Mouse (Mus musculus): ENCODE results near the gene Glcci1. TPM values are rescaled to one million over a fixed set of nuclear protein-coding genes. Genes with fewer than 3 reads are reported as not detected.
A peak's percentile ranks its signal among the peaks of the same experiment; 100 is the strongest.

Gene Glcci1
- total RNA-seq, 2 experiments from 2014 or later = 2.6 to 3.7 TPM

GRCm38 (mm10) chr6:8492248-8492647 lies 17.2 kb upstream of the Glcci1 start:
- no peak for ATAC-seq (replicated peaks; ENCODE audit: poor library complexity, severe bottlenecking)

- ATAC-seq (replicated peaks; ENCODE audit: poor library complexity, severe bottlenecking) = peak; percentile 88
Measured at GRCm38 (mm10) chr6:8495109-8495826, 14.1 kb upstream of the Glcci1 start.

GRCm38 (mm10) chr6:8495827-8496222 lies 13.6 kb upstream of the Glcci1 start:
- peak; percentile 13 for ATAC-seq (replicated peaks; ENCODE audit: poor library complexity, severe bottlenecking)

- ATAC-seq (replicated peaks; ENCODE audit: poor library complexity, severe bottlenecking) = no peak
Measured at GRCm38 (mm10) chr6:8497234-8497867, 12.0 kb upstream of the Glcci1 start.

- ATAC-seq (replicated peaks; ENCODE audit: poor library complexity, severe bottlenecking) = no peak
Measured at GRCm38 (mm10) chr6:8497868-8498257, 11.5 kb upstream of the Glcci1 start.

DNA sequence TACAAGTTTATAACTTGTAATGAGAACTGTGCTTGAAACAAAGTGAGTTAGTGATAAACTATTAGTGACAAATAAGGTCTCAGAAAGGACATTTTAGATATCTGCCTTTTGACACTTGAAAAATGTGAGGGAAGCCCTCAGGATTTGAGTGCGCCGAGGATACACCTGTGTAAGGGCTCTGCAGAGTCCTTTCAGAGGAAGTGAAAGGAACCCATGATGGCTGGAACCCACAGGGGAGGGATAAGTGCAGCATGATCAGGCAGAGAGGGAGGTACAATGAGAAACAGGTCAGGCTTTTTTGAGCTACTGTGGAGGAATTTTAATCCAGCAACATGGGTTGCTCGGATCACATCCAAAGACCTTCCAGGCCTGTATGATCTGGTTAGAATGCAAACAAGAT lies 10.4 kb upstream of the Glcci1 start:
- ATAC-seq (replicated peaks; ENCODE audit: poor library complexity, severe bottlenecking) = no peak

GRCm38 (mm10) chr6:8503953-8504352 lies 5.4 kb upstream of the Glcci1 start:
- ATAC-seq (replicated peaks; ENCODE audit: poor library complexity, severe bottlenecking) = no peak

GRCm38 (mm10) chr6:8504521-8505228 lies 4.7 kb upstream of the Glcci1 start:
- ATAC-seq (replicated peaks; ENCODE audit: poor library complexity, severe bottlenecking) = peak; percentile 34

DNA sequence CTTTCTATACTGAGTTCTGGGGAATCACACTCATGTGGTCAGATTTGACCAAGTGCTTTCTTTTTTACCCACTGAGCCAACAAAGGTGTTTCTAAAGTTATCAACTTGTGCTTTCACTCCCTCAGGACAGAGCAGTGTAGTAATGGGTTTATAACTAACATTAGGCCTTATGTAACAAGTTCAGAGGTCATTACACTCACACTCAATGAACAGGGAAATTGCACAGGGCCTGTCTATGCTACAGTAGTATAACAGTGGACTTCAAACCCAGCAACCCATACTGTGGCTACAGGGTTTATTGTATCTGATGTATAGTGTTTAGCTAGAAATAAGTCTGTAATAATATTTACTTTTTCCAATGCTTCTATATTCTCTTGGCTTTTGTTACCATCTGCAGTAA lies 2.8 kb upstream of the Glcci1 start:
- ATAC-seq (replicated peaks; ENCODE audit: poor library complexity, severe bottlenecking) = no peak

DNA sequence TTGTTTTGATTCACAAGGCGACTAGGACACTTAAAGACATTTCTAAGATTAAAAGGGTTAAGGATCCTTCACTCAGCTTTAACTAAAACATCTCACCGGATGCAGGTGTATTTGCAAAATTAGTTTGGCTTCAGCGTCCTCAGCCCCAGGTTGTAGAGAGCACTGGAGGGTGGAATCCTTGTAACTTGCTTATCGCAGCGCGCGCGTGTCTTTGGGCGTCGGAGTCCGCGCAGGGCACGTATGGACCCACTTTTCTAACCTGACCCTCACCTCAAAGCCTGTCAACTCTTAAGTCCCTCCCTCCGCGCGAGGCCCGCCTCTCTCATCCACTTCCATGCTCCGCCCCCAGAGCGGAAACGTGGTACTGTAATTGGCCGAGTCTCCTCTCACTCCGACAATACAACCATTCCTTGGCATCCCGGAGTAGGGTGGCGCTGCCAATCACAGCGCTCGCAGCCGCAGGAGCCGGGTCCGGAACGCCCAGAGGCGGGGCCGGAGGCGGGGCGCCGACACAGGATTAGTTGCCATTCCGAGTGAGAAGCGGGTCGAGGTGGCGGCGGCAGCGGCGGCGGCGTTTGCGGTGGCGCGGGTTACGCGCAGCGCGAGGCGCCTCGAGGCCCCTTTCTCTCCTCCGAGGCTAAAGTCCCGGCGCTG lies 390 bp upstream of the Glcci1 start:
- peak; percentile 90 for ATAC-seq (replicated peaks; ENCODE audit: poor library complexity, severe bottlenecking)

DNA sequence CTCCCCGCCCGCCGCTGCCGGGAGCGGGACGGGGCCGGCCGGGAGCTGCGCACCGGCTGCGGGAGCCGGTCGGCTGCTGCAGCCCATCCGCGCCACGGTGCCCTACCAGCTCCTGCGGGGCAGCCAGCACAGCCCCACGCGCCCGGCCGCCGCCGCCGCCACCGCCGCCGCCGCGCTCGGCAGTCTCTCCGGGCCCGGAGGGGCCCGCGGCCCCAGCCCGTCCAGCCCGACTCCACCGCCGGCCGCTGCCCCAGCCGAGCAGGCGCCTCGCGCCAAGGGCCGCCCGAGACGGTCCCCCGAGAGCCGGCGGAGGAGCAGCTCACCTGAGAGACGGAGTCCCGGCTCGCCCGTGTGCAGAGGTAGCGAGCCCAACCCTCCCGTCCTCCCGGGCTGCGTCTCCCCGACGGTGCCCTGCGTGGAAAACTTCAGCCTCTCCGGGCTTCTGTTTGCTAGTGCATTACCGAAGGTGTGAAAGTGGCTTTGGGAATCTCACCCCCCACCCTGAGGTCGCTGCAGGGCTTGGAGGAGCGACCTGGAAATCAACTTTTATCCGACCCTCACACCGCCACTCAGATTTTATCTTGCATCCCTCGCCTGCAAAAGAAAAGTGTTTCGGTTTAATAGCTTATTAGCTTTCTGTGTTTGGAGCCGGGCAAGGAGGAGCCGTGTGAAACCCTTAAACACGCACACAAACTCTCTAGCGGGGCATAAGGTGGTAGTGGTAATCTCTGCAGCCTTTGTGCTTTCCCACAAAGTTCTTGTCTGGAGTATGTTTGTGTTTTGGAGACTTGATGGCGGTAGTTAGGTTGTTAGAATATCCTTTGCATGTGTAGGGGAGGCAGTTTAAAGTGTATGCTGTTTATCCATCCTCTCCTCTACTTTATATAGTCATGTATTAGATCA lies 812 bp downstream of the Glcci1 start:
- ATAC-seq (replicated peaks; ENCODE audit: poor library complexity, severe bottlenecking) = peak; percentile 3; the same call in 1 of the 2 replicates

GRCm38 (mm10) chr6:8510864-8511428 lies 1.5 kb downstream of the Glcci1 start:
- no peak for ATAC-seq (replicated peaks; ENCODE audit: poor library complexity, severe bottlenecking)

DNA sequence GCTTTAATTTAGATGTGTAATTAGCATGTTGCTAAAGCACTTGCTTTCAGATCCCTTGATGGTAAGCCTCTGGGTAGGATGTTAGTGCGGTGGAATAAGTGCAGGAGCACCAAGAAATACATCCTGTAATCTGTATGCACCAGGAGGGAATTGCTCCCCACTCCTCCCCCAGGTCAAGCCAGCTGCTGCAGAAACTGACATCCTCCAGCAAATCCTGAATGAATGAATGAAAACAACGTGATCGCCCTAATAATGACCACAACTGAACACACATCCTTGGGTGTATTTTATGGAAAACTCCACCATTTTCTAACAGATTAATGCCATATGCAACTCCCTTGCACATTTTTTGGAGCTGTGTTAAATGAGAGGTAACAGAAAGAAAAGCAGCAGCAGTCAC lies 2.0 kb downstream of the Glcci1 start:
- no peak for ATAC-seq (replicated peaks; ENCODE audit: poor library complexity, severe bottlenecking)

DNA sequence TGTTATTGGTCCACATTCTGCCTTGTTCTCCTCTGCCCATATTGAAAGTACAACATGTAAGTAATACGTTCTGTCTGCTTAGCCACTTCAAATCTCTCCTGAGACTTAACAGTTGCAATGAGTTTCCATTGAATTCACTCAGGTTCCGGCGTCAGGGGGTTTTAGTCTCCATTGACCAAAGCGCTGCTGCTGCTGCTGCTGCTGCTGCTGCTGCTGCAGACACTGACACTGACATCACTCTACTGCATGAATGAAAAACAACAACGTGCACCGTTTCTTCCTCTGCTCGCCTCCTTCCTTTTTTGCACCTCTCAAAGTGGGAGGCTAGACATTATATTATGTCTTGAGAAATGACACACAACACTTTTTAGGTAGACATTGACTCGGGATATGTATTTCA lies 3.0 kb downstream of the Glcci1 start:
- no peak for ATAC-seq (replicated peaks; ENCODE audit: poor library complexity, severe bottlenecking)

DNA sequence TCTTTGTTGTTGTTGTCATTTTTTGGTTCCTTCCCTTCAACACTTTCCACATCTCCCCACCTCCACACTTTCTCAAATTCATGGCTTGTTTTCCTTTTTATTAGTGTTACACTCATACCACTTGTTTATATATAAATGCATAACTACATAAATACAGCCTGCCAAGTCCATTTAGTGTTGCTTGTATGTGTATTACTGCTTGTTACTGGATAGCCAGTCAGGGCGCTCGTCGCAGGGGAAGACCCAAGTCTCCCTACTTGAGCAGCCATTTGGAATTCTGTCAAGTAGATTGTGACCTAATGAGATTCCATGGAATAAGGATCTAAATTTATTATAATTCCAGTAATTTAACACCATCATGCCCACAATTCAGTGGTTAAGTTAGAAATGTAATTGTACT lies 10.3 kb downstream of the Glcci1 start:
- ATAC-seq (replicated peaks; ENCODE audit: poor library complexity, severe bottlenecking) = no peak

DNA sequence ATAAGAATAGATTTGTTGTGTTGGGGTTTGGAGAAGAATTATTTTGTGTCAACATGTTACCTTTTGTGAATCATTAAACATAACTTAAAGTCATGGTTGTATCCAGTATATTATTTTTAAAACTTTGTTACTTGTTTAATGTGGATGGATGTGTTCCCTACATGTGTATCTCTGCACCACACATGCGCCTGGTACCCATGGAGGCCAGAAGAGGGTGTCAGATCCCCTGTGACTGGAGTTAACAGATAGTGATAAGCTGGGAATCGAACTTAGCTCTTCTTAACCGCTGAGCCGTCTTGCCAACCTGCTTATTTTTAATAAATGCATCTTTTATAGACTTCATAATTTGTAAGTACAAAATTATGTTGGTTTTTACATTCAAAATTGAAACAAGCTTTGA lies 11.8 kb downstream of the Glcci1 start:
- ATAC-seq (replicated peaks; ENCODE audit: poor library complexity, severe bottlenecking) = no peak

GRCm38 (mm10) chr6:8524717-8525116 lies 15.3 kb downstream of the Glcci1 start:
- ATAC-seq (replicated peaks; ENCODE audit: poor library complexity, severe bottlenecking) = no peak

DNA sequence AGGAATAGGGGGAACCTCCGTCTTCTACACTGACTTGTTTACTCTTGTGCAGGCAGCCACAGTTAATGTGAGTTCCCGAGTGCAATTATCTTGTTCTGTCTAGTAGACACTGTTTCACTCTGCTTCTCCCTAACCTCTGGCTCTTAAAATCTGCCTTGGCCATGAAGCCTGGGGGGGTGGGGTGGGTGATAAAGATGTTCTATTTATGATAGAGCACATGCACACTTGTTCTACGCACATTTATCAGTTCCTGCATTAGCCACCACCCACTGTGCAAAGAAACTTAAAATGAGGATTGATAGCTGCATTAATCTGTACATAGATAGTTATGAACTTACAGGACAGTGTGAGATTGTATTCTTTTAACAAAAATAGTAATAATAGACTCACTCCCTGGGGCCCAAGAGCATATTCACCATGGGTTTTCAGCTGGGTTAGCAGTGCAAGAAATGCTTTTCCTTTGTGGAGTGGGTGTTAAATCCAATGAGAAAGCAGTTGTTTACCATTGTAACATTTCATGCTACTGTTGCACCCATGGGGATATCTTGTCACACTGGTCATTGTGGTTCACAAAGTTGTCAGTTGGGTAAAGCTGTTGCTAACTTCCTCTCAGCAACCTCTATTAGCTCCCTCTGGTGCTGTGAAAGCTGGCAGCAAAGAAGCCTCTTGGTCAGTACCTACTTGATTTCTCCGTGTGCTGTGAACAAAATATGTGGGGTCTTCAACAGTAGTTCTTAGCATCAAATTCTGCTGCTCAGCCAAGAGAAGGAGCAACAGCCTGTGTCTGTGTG lies 21.9 kb downstream of the Glcci1 start:
- peak; percentile 96 for ATAC-seq (replicated peaks; ENCODE audit: poor library complexity, severe bottlenecking)

GRCm38 (mm10) chr6:8536944-8537343 lies 27.5 kb downstream of the Glcci1 start:
- peak; percentile 91 for ATAC-seq (replicated peaks; ENCODE audit: poor library complexity, severe bottlenecking)

Measured in granulocyte monocyte progenitor cell, adult 5-6 weeks (primary cell).